Mouse (Mus musculus) liver, embryonic 14.5 days (tissue): Measurements from ENCODE around the gene Ints13.

Experiments
- CTCF ChIP-seq: IDR thresholded peaks from 2 replicates; pipeline ENCODE4 v1.5.1; 2016; ENCODE audit warnings: antibody characterized with exemption, low read depth, control low read depth
- EP300 ChIP-seq: IDR thresholded peaks from 2 replicates; pipeline ENCODE4 v1.6.1; 2016; ENCODE audit warnings: antibody characterized with exemption, low read depth

- TF ChIP-seq CTCF (no peak), EP300 (no peak)
Observed at GRCm38 (mm10) chr6:146513384-146513783, 64.3 kb downstream of the Ints13 start.
